Mouse (Mus musculus): ENCODE results near the gene Pdia4. TPM values are rescaled to one million over a fixed set of nuclear protein-coding genes. Genes with fewer than 3 reads are reported as not detected.
"Not testable (repeated sequence)": the region's sequence is repeated elsewhere in the genome, so short reads cannot be mapped to it uniquely, and the experiment has no call there.

Gene Pdia4
- total RNA-seq, 4 experiments from 2014 or later = 8.4 to 12.5 (median 10.4) TPM

GRCm38 (mm10) chr6:47762686-47763085 lies 50.5 kb downstream of the Pdia4 start:
- not testable (repeated sequence) for DNase-seq (ENCODE audit: low spot score in 2 of 2)

DNA sequence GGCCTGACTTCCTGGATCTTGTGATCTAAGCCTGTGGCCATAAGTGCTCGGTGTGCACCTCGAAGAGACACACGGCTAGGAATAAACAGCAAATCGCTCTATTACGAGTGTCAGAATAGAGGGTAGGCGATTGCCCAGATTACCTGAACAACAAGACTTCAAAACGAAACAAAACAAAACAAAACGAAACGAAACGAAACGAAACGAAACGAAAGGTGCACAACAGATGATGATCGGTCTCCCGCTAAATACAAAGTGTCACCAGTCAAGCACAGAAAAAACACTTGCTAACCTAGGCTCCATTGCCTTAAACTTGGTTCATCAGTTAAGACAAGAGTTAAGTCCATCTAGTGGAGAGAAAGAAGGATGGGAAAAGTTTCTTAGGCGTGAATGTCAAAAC lies 53.8 kb downstream of the Pdia4 start:
- not testable (repeated sequence) for DNase-seq (ENCODE audit: low spot score in 2 of 2)

- DNase-seq (ENCODE audit: low spot score in 2 of 2) = peak; percentile 84 to 87
Measured at GRCm38 (mm10) chr6:47757849-47758248, 55.4 kb downstream of the Pdia4 start.

DNA sequence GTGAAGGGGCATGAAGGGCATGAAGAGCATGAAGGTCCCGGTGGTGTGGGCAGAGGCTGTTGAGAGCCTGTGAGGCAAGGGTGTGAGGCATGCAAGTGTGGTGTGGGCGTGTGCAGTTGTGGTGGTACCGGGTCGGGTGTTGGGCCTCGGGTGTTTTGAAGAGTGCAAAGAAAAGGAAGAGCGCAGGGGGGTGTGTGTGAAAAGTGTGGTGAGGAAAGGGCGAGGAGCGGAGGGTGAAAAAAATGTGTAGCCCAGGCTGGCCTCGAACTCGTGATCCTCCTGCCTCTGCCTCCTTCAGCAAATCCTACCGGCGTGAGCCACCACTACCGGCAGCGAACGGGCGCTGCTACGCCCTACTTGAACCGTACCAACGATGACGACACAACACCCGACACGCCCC lies 55.8 kb downstream of the Pdia4 start:
- DNase-seq (ENCODE audit: low spot score in 2 of 2) = not testable (repeated sequence)

DNA sequence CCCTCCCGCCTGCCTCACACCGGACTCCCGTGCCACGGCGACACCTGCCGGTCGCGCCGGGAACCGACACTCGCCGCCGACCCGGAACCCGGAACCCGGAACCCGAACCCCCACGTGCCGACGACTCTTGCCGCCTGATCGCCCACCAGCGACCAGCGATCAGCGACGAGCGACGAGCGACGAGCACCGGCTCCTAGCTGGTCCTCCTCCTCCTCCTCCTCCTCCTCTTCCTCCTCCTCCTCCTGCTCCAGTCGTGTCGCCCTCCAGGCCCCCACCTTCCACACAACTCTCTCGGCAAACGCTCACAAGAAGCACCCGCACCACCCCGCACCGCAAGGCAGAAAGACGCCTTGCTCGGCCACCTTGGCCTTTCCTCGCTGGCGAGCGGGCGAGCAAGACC lies 60.1 kb downstream of the Pdia4 start:
- peak in 1 of 2 experiments; percentile 8 for DNase-seq (ENCODE audit: low spot score in 2 of 2)

GRCm38 (mm10) chr6:47748306-47748705 lies 64.9 kb downstream of the Pdia4 start:
- DNase-seq (ENCODE audit: low spot score in 2 of 2) = peak; percentile 88

DNA sequence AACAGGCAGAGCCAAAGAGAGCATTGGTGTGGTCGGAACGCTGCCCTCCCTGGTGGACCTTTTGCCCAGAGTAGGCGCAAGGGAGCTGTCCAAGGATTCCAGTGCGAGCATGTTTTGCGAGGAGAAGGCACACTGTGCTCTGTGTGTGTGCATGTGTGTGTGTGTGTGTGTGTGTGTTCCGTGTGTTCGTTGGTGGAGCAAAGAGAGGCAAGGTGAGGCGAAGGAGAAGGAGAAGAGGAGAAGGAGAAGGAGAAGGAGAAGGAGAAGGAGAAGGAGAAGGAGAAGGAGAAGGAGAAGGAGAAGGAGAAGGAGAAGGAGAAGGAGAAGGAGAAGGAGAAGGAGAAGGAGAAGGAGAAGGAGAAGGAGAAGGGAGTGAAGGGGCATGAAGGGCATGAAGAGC lies 65.3 kb downstream of the Pdia4 start:
- DNase-seq (ENCODE audit: low spot score in 2 of 2) = not testable (repeated sequence)

Small RNA genes within 50 kb of the gene (microRNA-seq; reads per million reads assigned to microRNA genes)
- gene Mir704 = not detected

Other genes with a start within 250 kb of the Pdia4 start
- 1 to 10 TPM; 6.3 to 7.3 (median 6.6) TPM for gene Ezh2, start 218.1 kb downstream of the Pdia4 start, total RNA-seq (2022)
- 1 to 10 TPM in 1 of 4 experiments, under 1 TPM in 3; 0.65 to 1.8 (median 0.85) TPM for gene Zfp786, start 17.4 kb upstream of the Pdia4 start, total RNA-seq (2022)
- gene Zfp398, start 22.2 kb upstream of the Pdia4 start, total RNA-seq (2022) = 1 to 10 TPM; 5.2 to 6.9 (median 6.2) TPM
- gene Zfp282, start 63.8 kb upstream of the Pdia4 start, total RNA-seq (2022) = 1 to 10 TPM; 4.7 to 5.9 (median 4.9) TPM
- gene Zfp212, start 107.0 kb upstream of the Pdia4 start, total RNA-seq (2022) = 10 to 100 TPM in 1 of 4 experiments, 1 to 10 TPM in 3; 7.0 to 10.2 (median 9.1) TPM
- 1 to 10 TPM; 6.0 to 9.0 (median 8.1) TPM for gene Zfp956, start 140.0 kb upstream of the Pdia4 start, total RNA-seq (2022)
- gene Zfp777, start 235.5 kb upstream of the Pdia4 start, total RNA-seq (2022) = 10 to 100 TPM; 20.6 to 24.3 (median 22.9) TPM